Mouse (Mus musculus) hindbrain, embryonic 14.5 days (tissue): Measurements from ENCODE around the gene Chil5. TPM values are rescaled to one million over a fixed set of nuclear protein-coding genes. Genes with fewer than 3 reads are reported as not detected.

ENCODE experiments used
- ATAC-seq: fragments of 200-750 bp; cut with Nextera tagmentation; 2 replicates; pipeline ENCODE4 v1.8.0; 2017; ENCODE audit warnings: moderate number of reproducible peaks, mild to moderate bottlenecking, moderate TSS enrichment, moderate library complexity; ENCODE audit not compliant: low FRiP score
- DNase-seq: peaks from one replicate; pipeline ENCODE4 v3.0.0-alpha.2; 2015; ENCODE audit warnings: low spot score
- H3K27ac ChIP-seq: fragments of 300-500 bp; sonication (generic); 2 replicates; pipeline ENCODE4 v1.5.1; 2014; ENCODE audit warnings: mild to moderate bottlenecking, moderate library complexity
- H3K27me3 ChIP-seq: fragments of 300-500 bp; sonication (generic); 2 replicates; pipeline ENCODE4 v1.6.1; 2014; ENCODE audit warnings: mild to moderate bottlenecking, low read length, mixed read lengths; ENCODE audit not compliant: control insufficient read depth, insufficient read depth
- H3K36me3 ChIP-seq: fragments of 300-500 bp; sonication (generic); replicated peaks from 2 replicates; pipeline ENCODE4 v1.6.1; 2014; ENCODE audit not compliant: control insufficient read depth, insufficient read depth
- H3K4me1 ChIP-seq: fragments of 300-500 bp; sonication (generic); replicated peaks from 2 replicates; pipeline ENCODE4 v1.6.1; 2014; ENCODE audit warnings: antibody characterized with exemption, low read length, mixed read lengths; ENCODE audit not compliant: control insufficient read depth, insufficient read depth
- H3K4me2 ChIP-seq: fragments of 300-500 bp; sonication (generic); replicated peaks from 2 replicates; pipeline ENCODE4 v1.6.1; 2014; ENCODE audit warnings: mild to moderate bottlenecking, moderate library complexity
- H3K4me3 ChIP-seq: fragments of 300-500 bp; sonication (generic); replicated peaks from 2 replicates; pipeline ENCODE4 v1.5.1; 2014; ENCODE audit warnings: mild to moderate bottlenecking, low read length
- H3K9ac ChIP-seq: fragments of 300-500 bp; sonication (generic); 2 replicates; pipeline ENCODE4 v1.6.1; 2014
- H3K9me3 ChIP-seq: fragments of 300-500 bp; sonication (generic); 2 replicates; pipeline ENCODE4 v1.6.1; 2016; ENCODE audit warnings: low read length; ENCODE audit not compliant: control insufficient read depth
- WGBS: fragments of 180-500 bp; shearing (Covaris S2); extraction: QIAGEN DNeasy Blood & Tissue Kit; methylation state at CpG from one replicate; pipeline ENCODE4 v1.1.7; 2014; 5-methylcytosine and 5-hydroxymethylcytosine counted together
- polyA plus RNA-seq: library from polyadenylated mRNA; unstranded; fragments of >200 nt; fragmentation: Nextera tagmentation; extraction: Ambion mirVana; gene quantifications from 2 replicates; pipeline ENCODE4 v1.2.1, GENCODE M21; 2014

Gene Chil5
- polyA plus RNA-seq, 1 experiment from 2014 or later, result 0.20 TPM

- Histone ChIP-seq H3K4me3 (no peak overlapping the region), H3K4me1 (no peaks in the 10 kb centered on the region), H3K9me3 (no peaks in the 10 kb centered on the region), H3K4me2 (no peak overlapping the region), H3K27me3 (no peaks in the 10 kb centered on the region), H3K36me3 (peaks cover 41% of the 10 kb centered on the region), H3K27ac (no peak overlapping the region), H3K9ac (no peak overlapping the region)
- DNase-seq, result no peak
- 87% methylated on average over 5 of the region's 5 CpGs for WGBS
- no peak for ATAC-seq
Measured at GRCm38 (mm10) chr3:105971831-105972446, 60.7 kb downstream of the Chil5 start.

Other genes starting within 250 kb of the Chil5 start
- gene Rap1a, start 231.5 kb downstream of the Chil5 start, polyA plus RNA-seq, result 67.8 and 68.5 TPM in 2 replicates
- 0.27 TPM in 1 of 2 replicates, not detected in the other for gene Adora3, start 162.0 kb downstream of the Chil5 start, polyA plus RNA-seq
- not detected in 2 replicates for gene Tmigd3, start 161.9 kb downstream of the Chil5 start, polyA plus RNA-seq
- 0.17 and 0.46 TPM in 2 replicates for gene I830077J02Rik, start 100.2 kb downstream of the Chil5 start, polyA plus RNA-seq
- 86.2 and 90.1 TPM in 2 replicates for gene Wdr77, start 73.4 kb downstream of the Chil5 start, polyA plus RNA-seq
- 577 and 604 TPM in 2 replicates for gene Atp5f1, start 72.7 kb downstream of the Chil5 start, polyA plus RNA-seq
- gene Ovgp1, start 59.1 kb downstream of the Chil5 start, polyA plus RNA-seq, result 4.0 and 4.1 TPM in 2 replicates
- gene Pifo, start 18.2 kb downstream of the Chil5 start, polyA plus RNA-seq, result 7.5 and 15.1 TPM in 2 replicates
- 1.3 and 1.4 TPM in 2 replicates for gene Chia1, start 80.4 kb upstream of the Chil5 start, polyA plus RNA-seq
- gene Chil3, start 134.8 kb upstream of the Chil5 start, polyA plus RNA-seq, result 0.47 TPM in 1 of 2 replicates, not detected in the other
- gene Chil4, start 186.7 kb upstream of the Chil5 start, polyA plus RNA-seq, result not detected in 2 replicates